Mouse (Mus musculus) small intestine, adult 2 months (tissue): ENCODE results near the gene Srxn1. TPM values are rescaled to one million over a fixed set of nuclear protein-coding genes. Genes with fewer than 3 reads are reported as not detected.

ENCODE experiments used
- H3K27ac ChIP-seq: fragments of 200-500 bp; 2 replicates; pipeline ENCODE4 v1.5.1; 2012; ENCODE audit warnings: low read depth, low read length, control low read depth, inconsistent platforms; ENCODE audit not compliant: insufficient read depth
- H3K27me3 ChIP-seq: fragments of 200-500 bp; 2 replicates; pipeline ENCODE4 v1.6.1; 2012; ENCODE audit warnings: mild to moderate bottlenecking, moderate library complexity, low read length, inconsistent platforms; ENCODE audit not compliant: control insufficient read depth, insufficient read depth
- H3K36me3 ChIP-seq: fragments of 200-500 bp; 2 replicates; pipeline ENCODE4 v1.6.1; 2012; ENCODE audit warnings: mild to moderate bottlenecking, low read length, control low read depth, inconsistent platforms; ENCODE audit not compliant: control insufficient read depth, insufficient read depth
- H3K4me1 ChIP-seq: fragments of 200-500 bp; 2 replicates; pipeline ENCODE4 v1.6.1; 2012; ENCODE audit warnings: low read length, inconsistent platforms, mixed read lengths; ENCODE audit not compliant: control insufficient read depth, insufficient read depth, insufficient read length
- H3K4me3 ChIP-seq: fragments of 200-500 bp; 2 replicates; pipeline ENCODE4 v1.5.1; 2012; ENCODE audit warnings: low read depth, mild to moderate bottlenecking, control low read depth, inconsistent platforms, low read length, moderate library complexity
- CTCF ChIP-seq: fragments of 200-500 bp; IDR thresholded peaks from 2 replicates; pipeline ENCODE4 v1.5.1; 2012; ENCODE audit warnings: low read depth, mild to moderate bottlenecking, control low read depth, inconsistent platforms, low read length, moderate library complexity, mixed read lengths; ENCODE audit not compliant: insufficient replicate concordance, insufficient read length; ENCODE audit errors: extremely low read depth
- POLR2A ChIP-seq: fragments of 200-500 bp; IDR thresholded peaks from 2 replicates; pipeline ENCODE4 v1.6.1; 2012; ENCODE audit warnings: low read depth, mild to moderate bottlenecking, control low read depth, inconsistent platforms, low read length, moderate library complexity
- WGBS: fragments of 180-500 bp; shearing (Covaris S2); methylation state at CpG from one replicate; pipeline ENCODE4 v1.1.7; 2018; 5-methylcytosine and 5-hydroxymethylcytosine counted together
- polyA plus RNA-seq: library from polyadenylated mRNA; depleted of rRNA; stranded (reverse); fragments of >200 nt; gene quantifications from 2 replicates; pipeline ENCODE4 v1.2.3, GENCODE M21; 2012

The Srxn1 gene
- polyA plus RNA-seq, 1 experiment: 579 TPM

- Histone ChIP-seq H3K27ac (no peak overlapping the region), H3K27me3 (0 out of 2 replicates have a peak, but pooled peaks cover 4% of the 10 kb centered on the region), H3K4me3 (no peak overlapping the region), H3K36me3 (no peaks in the 10 kb centered on the region), H3K4me1 (no peaks in the 10 kb centered on the region)
- TF ChIP-seq POLR2A (no peak), CTCF (no peak)
- WGBS: 81% methylated on average over 2 of the region's 2 CpGs
Measured at GRCm38 (mm10) chr2:152074521-152074920, 30.8 kb upstream of the Srxn1 start.

DNA sequence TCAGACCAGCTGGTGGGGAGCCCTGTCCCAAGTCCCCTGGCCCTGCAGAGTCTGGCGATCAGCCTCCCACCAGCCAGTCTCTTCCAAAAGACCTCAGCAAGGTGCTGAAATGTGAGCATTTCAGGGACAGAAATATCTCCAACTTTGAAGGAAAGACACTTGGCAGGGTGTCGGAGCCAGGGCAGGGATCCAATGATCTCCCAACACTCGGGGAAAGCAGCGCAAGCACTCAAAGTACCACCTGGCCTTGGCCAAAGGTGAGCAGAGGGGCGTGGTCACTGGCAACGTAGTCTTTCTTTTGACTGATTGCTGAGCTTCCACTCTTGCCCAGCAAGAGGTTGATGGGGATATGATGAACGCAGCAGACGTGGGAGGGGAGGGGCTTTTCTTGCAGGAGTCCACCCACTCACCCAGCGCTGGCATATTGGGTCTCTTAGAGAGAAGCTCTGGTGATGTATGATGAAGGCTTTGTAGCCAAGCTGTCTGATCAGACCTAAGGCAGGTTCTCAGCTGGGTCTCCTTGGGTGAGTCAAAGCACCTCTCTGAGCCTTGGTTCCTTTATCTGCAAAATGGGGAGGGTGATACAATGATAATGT is 29.9 kb upstream of the Srxn1 start:
- TF ChIP-seq POLR2A (no peak), CTCF (no peak)

DNA sequence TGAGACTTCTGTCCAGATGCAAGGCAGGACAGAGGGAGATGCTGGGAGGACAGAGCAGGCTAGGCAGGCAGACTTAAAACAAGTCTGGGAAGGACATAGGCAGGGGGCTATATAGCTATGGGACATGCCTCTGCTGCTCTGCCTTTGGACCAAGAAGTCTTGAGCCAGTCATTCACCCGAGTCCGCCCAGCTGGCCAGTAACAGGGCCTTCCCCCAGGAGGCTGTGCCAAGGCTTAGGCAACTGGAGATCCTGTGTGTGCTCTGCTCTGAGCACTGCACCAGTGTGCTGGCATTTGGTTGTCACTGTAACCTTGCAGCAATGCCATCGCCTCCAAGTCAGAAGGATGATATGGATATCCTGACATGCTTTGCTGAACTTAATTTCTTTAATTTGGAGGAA is 28.0 kb upstream of the Srxn1 start:
- H3K36me3 ChIP-seq: no peaks in the 10 kb centered on the region
- WGBS: 73% methylated on average over 3 of the region's 3 CpGs

More for the DNA sequence above, 29.9 kb upstream of the Srxn1 start:
- H3K36me3 ChIP-seq: no peaks in the 10 kb centered on the region
- no peaks in the 10 kb centered on the region for H3K4me1 ChIP-seq
- 18% methylated on average over 9 of the region's 9 CpGs for WGBS
- H3K27me3 ChIP-seq: peaks cover 7% of the 10 kb centered on the region; the same call in 1 of the 2 replicates
- no peak overlapping the region for H3K4me3 ChIP-seq
- H3K27ac ChIP-seq: no peak overlapping the region

DNA sequence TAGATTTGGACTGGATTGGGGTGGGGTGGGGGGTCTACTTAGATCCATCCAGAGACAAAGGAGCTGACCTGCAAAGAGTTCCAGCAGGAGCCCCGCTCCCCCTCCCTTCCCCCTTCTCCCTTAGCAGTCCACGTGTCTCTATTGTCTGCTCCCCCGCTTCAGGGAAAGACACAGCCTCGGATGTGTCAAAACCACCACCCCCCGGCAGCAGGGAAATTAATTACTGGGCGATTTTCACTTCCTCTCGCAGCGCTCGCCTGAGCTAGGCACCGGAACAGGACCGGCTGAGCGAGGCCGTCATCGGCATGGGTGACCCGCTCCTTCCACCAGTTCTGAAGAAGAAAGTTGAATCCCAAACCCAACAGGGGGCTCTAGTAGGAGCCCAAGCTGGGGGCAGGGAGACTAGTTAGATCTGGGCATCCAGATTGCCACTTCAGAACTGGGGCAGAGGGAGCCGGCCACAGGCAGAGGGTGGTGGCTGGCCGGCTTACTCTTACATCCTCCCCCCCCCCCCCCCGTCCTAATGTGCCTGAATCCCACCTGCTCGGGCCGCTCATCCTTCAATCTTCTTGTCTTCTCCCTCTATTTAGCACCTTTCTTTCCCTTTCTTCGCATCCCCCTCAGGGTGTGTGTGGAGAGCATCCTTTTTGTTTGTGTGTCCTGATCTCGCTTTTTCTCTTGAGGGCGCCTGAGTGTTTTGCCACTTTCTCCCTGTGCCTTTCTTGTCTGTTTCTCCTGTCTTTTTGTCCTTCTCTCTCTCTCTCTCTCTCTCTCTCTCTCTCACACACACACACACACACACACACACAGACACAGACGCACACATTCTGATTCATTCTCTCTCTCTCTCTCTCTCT is 24.4 kb upstream of the Srxn1 start, which contains the start of gene Scrt2:
Gene Scrt2, plus strand, starts transcription at position 845 of the 857 bp plus-strand sequence.
- TF ChIP-seq POLR2A: no peak
- no peak for TF ChIP-seq CTCF
- peaks cover 5% of the 10 kb centered on the region for H3K4me1 ChIP-seq
- peaks cover 33% of the 10 kb centered on the region for H3K27me3 ChIP-seq
- 3% methylated on average over 23 of the region's 24 CpGs for WGBS
- no peaks in the 10 kb centered on the region for H3K36me3 ChIP-seq
- H3K4me3 ChIP-seq: peak within 1 kb of the TSS; percentile 33
- no peak within 1 kb of the TSS for H3K27ac ChIP-seq

More for the DNA sequence above, 28.0 kb upstream of the Srxn1 start:
- Histone ChIP-seq H3K27ac (no peak overlapping the region), H3K4me1 (peaks cover 5% of the 10 kb centered on the region), H3K4me3 (no peak overlapping the region), H3K27me3 (peaks cover 26% of the 10 kb centered on the region)
- TF ChIP-seq POLR2A (no peak), CTCF (no peak)

DNA sequence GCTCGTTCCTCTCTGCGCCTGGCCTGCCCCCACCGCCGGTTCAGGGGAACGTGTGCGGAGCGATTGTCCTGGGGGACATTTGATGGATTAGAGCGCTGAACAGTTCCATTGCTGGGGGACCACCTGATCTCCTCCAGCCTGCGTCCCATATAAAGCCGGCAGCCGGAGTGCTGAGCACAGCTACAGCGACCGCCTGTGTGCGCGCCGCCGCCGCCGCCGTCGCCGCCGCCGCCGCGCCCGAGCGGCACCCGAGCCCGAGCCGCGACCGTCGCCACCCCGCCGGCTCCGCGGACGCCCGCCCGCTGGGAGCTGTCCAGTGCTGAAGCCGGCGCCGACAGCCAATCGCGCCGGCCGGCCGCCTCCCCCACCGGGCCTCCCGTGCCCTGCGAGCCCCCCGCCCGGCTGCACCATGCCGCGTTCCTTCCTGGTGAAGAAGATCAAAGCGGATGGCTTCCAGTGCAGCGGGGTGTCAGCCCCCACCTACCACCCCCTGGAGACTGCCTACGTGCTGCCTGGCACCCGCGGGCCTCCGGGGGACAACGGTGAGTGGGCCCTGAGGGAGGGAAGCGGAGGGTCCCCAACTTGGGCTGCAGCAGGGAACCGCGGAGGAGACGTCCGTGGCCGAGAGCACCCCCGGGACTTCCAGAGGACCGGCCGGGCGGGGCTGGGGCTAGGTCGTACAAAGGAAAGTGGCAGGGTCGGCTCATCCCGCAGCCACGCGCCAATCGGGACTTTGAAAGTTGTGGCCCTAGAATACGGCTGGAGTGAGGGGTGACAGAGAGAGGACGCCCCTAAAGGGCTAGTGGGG is 23.5 kb upstream of the Srxn1 start:
- H3K4me1 ChIP-seq: peaks cover 5% of the 10 kb centered on the region
- H3K36me3 ChIP-seq: no peaks in the 10 kb centered on the region
- TF ChIP-seq POLR2A: no peak
- no peak for TF ChIP-seq CTCF
- H3K27me3 ChIP-seq: peaks cover 33% of the 10 kb centered on the region
- WGBS: 4% methylated on average over 81 of the region's 81 CpGs
- H3K4me3 ChIP-seq: peak overlapping the region; percentile 33
- no peak overlapping the region for H3K27ac ChIP-seq

- Histone ChIP-seq H3K27ac (no peak overlapping the region), H3K36me3 (no peaks in the 10 kb centered on the region), H3K27me3 (peaks cover 33% of the 10 kb centered on the region), H3K4me1 (peaks cover 5% of the 10 kb centered on the region), H3K4me3 (no peak overlapping the region)
- 30% methylated on average over 7 of the region's 7 CpGs for WGBS
- TF ChIP-seq POLR2A (no peak), CTCF (no peak)
Measured at GRCm38 (mm10) chr2:152082456-152083285, 22.6 kb upstream of the Srxn1 start.
